Mouse (Mus musculus) retina, adult 2 months (tissue): ENCODE measurements around the gene Glcci1.

Experiments used
- DNase-seq: peaks from one replicate; pipeline ENCODE4 v3.0.0-alpha.2; 2012; ENCODE audit warnings: low read depth, low spot score

Gene Glcci1

DNA sequence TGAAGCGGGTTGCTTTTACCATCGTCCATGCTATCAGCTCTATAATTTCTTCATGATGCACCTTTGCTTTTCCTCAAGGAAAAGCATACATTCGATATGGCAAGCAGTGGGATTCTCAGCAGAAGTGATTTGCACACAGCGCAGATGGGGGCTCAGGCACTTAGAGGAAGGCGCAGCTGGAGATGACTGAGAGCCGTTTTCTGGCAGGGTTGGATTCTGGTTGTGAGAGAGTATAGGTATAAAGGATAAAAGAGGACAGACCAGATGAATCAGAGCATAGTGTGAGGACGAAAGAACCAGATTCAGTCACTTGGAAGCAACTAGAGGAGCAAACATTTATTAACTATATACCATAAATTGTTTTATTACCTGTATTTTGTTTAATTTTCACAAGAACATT is 36.4 kb downstream of the Glcci1 start:
- DNase-seq = no peak

DNA sequence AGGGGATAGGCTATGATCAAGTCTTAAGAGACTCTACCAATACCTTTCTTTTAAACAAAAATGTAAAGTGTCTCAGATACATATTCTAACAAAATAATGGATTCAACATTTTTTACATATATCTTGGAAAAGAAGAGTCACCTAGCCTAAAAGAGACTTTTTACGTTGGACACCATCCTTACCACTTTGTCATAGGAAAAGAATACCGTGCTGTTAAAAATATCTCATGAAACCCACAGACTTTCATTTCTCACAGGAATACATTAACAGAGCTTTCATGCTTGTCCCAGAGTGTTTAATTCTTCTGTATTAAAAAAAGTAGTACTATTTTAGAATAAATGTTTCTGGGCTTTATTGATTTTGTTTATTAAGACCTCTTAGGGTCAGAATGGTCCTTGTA is 41.8 kb downstream of the Glcci1 start:
- no peak for DNase-seq

- no peak for DNase-seq
These were observed 47.6 kb downstream of the Glcci1 start for GRCm38 (mm10) chr6:8556849-8557571.

DNA sequence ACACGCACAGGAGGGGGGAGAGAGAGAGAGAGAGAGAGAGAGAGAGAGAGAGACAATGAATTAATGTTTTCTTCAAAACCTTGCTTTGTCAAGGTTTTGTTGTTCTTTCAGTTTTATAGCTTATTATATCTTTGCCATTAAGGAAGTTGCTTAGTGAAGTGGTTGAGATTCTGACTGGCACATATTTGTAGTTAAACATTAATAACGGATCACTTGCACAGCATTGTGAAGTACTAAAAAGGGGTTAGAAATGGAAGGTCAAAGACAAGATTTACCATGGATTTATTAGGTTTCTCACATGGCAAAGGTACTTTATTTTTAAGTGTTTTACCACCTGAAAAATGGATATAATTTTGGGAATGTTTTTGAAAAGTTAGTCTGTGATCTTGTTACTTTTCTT is 51.3 kb downstream of the Glcci1 start:
- DNase-seq = no peak

GRCm38 (mm10) chr6:8582377-8582776 is 73.0 kb downstream of the Glcci1 start:
- DNase-seq = no peak

DNA sequence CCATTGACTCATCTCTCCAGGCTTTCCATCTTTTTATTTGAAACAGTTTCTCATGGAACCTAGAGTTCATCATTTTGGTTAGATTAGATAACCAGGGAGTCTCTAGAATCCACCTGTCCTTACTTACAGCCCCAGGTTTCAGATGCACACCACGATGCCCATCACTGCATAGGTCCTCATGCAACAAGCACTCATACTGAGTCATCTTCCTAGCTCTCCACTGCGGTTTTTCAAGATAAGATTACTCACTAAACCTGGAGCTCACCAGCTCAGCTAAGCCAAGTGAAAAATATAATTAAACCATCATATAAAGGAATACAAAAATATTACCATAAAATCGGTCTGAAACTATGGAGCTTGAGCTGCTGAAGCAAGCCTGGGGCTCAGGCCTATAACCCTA is 74.5 kb downstream of the Glcci1 start:
- DNase-seq = no peak

GRCm38 (mm10) chr6:8591665-8592064 is 82.3 kb downstream of the Glcci1 start:
- no peak for DNase-seq

- DNase-seq = no peak
These were observed 108.0 kb downstream of the Glcci1 start for GRCm38 (mm10) chr6:8617369-8617768.

- DNase-seq = no peak
These were observed 110.4 kb downstream of the Glcci1 start for GRCm38 (mm10) chr6:8619582-8620350.

DNA sequence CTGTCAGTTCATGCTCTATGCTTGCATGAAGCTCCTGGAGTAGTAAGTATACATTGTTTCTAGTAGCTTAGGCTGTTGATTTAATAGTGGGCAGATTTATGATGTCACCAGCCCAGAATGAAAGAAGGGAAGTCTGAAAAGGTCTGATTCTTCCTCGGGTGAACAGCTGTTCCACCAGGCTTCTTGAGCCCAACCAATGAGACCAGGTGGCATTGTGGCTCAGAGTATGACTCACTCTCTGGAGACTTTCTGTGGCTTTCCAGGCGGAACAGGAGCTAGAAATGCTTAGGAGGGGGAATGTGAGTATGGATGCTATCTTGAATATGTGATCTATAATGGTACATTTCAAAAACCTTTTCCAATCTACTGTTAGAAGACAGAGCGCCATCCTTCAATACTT is 113.6 kb downstream of the Glcci1 start:
- no peak for DNase-seq

- no peak for DNase-seq
These were observed 118.8 kb downstream of the Glcci1 start for GRCm38 (mm10) chr6:8628226-8628625.

- DNase-seq = no peak
These were observed 119.4 kb downstream of the Glcci1 start for GRCm38 (mm10) chr6:8628715-8629267.

GRCm38 (mm10) chr6:8630531-8630930 is 121.1 kb downstream of the Glcci1 start:
- no peak for DNase-seq

DNA sequence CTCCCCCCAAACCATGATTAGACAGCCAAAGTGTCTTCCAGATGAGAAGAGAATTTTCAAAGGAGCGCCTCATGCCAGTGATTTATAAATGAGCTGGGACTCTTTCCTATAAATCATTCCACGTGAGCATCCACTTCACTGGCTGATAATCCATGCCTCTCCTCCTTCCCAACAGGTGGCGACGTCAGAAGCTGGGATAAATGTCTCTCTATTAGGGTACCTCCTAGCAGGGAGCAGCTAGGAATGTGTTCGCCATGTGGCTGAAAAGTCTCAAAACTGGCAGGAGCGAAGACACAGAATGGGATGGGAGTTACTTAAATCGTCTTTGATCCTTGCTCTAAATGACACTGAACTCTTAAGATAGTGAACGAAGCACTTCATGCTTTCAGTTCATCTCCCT is 122.0 kb downstream of the Glcci1 start:
- no peak for DNase-seq

GRCm38 (mm10) chr6:8631986-8632632 is 122.7 kb downstream of the Glcci1 start:
- no peak for DNase-seq

DNA sequence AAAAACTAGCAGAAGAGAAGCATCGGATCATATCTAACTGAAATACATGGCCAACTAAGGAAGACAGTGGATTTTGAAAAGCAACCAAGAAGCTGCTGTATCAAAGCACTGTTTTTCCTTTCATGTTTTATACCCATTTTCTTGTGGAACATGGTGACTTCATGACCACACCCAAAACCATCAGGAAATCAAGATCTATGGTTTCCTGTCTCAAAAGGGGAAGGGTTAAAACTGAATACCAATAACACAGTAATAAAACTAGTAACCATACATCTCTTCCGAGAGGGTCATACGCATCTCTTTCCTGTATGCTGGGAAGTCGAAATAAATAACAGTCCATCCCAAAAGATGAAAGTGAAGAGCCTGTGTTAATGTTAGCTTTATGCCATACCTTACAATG is 123.3 kb downstream of the Glcci1 start:
- DNase-seq = no peak

GRCm38 (mm10) chr6:8638122-8638521 is 128.7 kb downstream of the Glcci1 start:
- DNase-seq = no peak

DNA sequence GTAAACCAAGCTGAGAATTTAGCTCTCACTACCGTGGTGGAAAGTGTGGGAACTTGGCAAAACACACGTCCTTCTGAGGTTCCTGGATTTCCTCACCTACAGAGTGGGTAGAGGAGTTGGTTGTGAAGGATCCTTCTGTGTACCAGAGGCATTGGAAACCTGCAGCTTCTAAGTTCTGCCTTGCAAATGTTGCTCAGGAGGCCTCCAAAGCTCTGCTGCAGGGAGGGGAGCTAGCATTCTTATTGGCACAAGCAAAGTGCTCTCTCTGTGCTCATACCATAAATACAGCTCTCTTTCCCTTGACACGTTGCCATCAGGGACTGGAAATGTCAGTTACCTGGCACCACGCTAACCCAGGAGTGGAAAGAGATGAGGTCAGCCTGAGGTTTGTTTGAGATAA is 129.5 kb downstream of the Glcci1 start:
- DNase-seq = no peak

DNA sequence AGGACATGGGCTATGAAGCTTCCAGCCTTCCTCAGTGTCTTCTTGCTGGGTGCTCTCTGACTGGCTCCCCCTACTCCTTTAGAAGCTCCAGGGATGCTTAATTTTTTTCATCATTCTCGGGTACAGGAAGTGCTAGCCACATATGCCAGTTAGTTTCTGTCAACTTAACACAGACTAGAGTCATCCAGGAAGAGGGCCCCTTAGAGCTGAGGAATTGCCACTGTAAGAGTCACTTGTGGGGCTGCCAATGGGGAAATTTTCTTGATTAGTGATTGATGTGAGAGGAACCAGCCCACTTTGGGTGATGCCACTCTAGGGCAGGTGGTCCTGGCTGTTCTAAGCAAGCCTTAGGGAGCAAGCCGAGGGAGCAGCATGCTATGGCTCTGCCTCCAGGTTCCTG is 130.1 kb downstream of the Glcci1 start:
- no peak for DNase-seq

DNA sequence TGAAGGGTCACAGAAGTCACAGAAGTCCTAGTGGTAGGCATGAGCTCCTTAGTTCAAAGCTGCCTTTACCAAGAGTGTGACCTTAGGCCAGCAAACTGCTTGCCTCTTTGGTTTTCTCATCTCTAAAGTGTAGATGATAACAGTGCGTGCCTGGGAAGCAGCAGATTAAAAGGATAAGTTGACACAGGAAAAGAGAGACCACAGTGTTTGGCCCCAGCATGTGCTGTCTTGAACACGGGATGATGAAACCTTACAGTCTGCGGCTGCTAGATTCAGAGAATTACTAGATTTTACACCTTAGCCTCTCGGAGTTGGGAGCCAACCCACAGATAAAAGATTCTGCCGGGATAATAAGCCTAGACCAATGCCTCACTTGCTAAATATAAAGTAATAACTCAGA is 131.5 kb downstream of the Glcci1 start:
- no peak for DNase-seq

- no peak for DNase-seq
These were observed 135.3 kb downstream of the Glcci1 start for GRCm38 (mm10) chr6:8644703-8645102.

- no peak for DNase-seq
These were observed 136.3 kb downstream of the Glcci1 start for GRCm38 (mm10) chr6:8645708-8646107.
